Mouse (Mus musculus) monocyte, adult 5-6 weeks (primary cell): ENCODE measurements around the gene Sesn3. TPM values are rescaled to one million over a fixed set of nuclear protein-coding genes. Genes with fewer than 3 reads are reported as not detected.
"Not testable (repeated sequence)": the region's sequence is repeated elsewhere in the genome, so short reads cannot be mapped to it uniquely, and the experiment has no call there.

Source experiments
- ATAC-seq: fragments of 153-309, 156-312 bp; replicated peaks from 2 replicates; pipeline ENCODE4 v1.8.0; 2017; ENCODE audit warnings: mild to moderate bottlenecking; ENCODE audit not compliant: low TSS enrichment, insufficient number of reproducible peaks, severe bottlenecking, poor library complexity, low FRiP score
- total RNA-seq: library from RNA; stranded (forward); fragments of 200-1000, 200-491, 200-594 nt; gene quantifications from 3 replicates; pipeline ENCODE4 v1.2.3, GENCODE M21; 2017

Sesn3 gene
- total RNA-seq: 24.4 to 44.6 TPM (median 27.5 TPM) in 3 replicates

DNA sequence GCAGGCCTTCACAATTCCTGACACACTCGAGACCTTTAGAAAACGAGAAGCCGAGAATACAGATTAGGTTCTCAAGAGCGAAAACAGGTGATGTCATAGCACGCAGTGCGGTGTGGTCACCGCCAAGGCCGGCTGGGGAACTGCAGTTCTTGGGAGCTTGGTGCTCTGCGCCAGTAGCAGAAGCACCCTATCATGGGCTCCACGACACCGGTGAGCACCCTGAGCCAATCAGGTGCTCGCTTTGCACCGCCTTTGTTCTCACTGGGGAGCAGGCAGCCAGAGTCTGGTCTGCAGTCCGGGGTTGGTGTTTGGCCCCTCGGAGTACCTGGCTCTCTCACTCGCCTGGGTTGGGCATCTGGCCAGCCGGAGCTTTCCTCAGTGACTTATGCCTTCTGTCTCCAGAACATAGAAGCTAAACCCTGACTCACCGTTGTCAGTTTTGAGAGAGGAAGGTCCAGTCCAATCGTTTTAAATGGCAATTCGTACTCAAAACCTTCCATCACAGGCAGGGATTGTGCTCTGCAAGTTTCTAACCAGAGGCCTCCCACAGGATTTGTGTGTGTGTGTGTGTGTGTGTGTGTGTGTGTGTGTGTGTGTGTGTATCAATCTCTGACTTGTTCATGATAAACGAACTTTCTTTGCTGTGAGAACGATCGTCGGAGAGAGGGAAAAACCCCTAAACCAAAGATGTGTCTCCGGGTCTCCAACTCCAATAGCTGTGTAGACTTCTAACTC is at the start of gene Sesn3:
Gene Sesn3, plus strand, starts transcription at position 82 of the 735 bp plus-strand sequence.
- ATAC-seq: peak; percentile 92

DNA sequence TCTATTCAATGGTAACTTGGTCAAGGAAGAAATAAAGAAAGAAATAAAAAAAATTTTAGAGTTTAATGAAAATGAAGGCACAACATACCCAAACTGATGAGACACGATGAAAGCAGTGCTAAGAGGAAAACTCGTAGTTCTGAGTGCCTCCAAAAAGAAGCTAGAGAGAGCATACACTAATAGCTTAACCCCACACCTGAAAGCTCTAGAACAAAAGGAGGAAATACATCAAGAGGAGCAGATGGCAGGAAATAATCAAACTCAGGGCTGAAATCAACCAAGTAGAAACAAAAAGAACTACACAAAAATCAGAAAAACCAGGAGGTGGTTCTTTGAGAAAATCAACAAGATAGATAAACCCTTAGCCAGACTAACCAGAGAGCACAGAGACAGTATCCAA is 47.8 kb upstream of the Sesn3 start:
- ATAC-seq: not testable (repeated sequence)

DNA sequence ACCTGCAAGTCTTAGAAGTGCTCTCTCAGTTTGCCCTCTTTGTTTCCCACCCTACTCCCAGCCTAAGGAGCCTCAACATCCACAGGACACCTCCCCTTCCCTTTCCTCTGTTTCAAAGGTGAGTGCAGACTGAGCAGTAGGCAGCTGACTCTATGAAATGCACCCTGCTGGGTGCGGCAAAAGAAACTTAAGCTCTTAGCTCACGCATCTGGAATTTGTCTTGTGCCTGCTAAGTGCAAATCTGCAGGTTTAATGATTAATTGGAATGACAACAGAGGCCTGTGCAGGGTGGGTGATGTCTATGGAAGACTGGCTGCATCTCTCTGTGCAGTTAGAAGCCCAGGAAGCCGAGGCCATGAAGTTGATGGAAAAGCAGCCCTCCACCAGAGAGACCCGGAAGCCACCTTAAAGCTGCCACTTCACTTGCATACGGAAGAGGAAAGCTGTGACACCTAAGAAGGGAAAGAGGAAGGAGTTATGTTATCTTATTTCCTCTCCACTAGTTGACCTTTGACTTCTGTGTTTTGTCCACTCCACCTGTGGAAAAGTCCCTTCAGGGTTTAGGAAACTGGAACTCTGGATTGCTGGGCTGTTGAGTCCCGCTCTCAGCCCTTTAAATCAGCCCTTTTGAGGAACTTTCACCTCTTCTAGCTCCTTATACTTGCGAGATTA is 41.0 kb upstream of the Sesn3 start:
- no peak for ATAC-seq

DNA sequence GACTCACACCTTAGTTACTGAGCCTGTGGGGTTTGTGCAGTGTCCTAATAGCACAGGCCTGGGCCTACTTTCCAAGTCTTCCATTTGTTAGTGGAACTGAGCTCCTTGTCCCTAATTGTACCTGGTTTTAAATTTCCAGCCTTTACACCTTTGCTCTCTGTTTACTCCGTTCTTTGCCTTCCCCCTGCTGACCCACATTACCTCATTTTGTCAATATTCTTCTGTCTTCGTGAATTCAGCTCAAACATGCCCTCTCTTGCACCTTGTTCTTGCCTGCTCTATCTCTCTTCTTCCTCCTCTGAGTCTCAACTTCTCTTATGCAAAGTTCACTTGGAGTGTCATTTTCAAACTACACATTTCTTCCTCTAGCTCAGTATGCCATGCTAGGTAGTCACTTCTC is 39.6 kb upstream of the Sesn3 start:
- no peak for ATAC-seq

DNA sequence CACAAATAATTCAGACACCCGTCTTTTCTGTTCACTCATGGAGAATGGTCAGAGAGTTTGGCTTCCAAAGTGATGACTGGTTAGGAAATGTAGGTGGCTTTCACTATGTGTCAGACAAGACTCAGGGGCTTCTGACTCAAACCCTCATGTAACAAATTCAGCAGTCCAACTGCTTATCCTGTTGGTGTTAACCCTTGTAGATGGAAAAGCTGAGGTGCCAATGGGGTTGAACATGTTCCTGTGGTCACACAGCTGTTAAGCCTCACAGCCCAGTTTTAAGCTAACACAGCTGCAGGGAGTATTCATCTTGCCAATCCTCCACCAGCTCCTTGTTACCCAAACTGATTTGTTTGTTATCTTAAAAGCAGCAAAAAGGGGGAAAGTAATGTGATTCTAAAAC is 33.9 kb upstream of the Sesn3 start:
- not testable (repeated sequence) for ATAC-seq

DNA sequence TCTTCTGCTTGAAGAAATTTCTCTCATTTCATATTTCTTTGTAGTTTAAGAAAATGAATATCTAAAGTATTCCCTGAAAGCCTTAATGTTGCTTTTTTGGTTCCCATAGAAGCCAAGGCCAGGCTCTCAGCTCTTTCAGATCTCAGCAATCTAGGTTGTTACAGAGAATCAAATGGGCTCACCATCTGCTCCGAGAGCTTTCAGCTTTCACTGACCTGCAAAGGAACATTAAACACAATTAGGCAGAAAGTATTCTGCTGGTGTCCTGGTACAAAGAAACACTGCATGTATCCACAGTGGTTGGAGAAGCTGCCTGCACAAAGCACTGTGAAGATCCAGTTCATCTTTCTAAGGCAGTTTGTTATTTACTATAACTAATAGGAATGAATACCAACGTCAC is 32.6 kb upstream of the Sesn3 start:
- ATAC-seq: no peak

DNA sequence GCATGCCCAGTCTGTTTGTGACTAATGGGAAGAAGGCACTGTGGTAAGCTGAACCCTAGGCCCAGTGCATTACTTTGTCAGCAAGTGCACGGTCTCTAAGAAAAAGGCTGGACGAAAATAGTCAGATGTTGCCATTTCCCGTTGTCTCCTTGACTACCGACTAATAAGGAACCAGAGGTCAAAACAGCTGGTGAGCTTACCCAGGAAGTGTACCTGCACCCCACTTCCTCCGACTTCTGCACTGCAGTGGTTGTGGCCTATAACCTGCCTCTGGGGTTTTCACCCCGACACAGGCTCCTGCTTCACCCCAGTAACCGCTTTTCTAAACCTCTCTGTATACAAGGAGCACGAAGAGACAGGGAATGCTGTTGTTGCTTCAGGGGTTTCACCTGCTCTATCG is 30.3 kb upstream of the Sesn3 start:
- ATAC-seq: peak; percentile 68; the same call in 1 of the 2 replicates

DNA sequence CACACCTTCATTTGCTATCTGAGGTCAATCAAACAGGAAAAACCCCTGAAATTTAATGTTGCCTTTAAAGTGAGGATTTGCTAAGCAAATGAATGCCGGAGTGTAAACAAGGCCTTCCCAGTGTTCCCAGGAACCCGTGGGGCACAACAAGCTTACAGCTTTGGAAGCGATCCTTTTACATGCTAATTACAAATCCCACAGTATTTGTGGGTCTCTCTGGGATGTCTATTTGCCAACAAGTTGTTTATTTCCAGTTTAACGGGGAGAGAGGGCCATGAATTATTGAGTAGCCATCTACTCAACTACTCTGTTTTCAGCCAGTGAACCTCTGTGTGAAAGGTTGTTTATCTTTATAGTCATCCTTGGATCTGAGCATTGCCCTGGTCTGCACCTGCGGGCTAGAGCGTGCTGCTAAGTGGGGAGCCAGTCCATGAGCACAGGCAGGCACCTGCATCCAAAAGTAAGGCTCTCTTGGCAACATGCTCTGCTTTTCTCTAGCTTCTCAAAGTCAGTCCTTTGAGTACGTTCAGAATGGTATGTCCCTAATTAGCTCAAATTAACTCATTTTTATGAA is 29.8 kb upstream of the Sesn3 start:
- no peak for ATAC-seq

DNA sequence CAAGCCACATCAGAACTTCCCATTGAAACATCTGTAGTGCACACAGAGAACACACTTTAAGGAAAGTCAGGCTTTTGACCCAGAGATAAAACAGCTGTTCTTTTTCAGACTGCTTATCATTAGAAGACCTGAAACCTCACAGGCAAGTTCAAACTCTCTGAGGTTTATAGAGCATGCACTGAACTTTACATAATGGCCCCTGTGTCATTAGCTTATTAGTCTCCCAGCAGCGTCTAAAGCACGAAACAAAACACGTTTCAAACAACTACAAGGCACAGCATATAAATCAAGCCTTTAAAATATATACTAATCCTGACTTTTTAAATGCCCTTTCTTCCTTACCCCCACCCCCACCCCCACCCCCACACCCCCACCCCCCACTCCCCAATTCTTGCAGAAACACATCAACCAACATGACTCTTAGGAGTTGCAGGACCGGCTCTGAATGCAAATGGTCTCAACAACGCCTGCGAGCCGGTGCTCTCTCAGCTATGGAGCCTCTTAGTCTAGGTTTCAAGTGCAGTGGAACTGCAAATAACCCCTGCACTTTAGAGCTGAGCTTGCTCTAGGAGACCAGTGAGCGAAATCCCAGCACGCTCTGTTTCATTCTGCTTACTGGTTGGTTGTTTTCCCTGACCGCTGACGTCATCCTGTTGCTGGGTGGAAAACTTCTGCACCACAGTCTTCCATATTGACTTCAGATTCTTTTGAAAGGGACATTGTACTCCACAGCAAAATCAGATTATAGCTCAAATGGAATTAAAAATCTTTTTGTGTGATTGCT is 28.7 kb upstream of the Sesn3 start:
- no peak for ATAC-seq

DNA sequence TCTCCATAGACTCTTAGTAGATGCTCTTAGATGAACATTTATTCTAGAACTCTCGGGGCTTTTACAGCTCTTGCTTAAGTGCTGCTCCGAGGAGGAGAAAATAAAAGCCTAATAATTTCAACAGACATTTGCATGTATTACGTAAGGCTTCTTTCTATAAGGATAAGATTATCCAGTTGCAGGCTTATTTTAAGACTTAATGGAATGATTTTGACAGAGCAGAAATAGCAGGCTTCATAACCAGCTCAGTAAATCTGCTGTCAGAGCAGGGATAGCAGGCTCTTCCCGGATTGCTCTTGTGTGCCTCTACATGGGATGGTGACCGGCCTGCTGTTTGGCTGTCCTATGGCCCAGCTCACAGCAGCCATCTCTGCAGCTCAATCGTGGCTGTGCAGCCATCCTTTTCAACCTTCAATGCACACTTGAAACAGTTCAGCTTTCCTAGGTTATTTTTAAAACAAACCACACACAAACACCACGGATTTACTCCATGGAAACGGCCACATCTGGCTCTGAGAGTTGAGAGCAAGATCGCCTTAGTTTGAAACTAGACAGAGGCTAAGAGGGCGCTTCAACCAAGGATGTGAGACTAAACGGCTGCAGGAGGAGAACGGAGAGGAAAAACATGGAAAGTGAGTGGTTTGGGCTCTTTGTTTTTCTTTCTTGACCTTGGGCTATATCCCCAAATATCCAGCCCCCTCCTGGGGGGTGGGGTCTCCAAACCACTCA is 27.2 kb upstream of the Sesn3 start:
- ATAC-seq: no peak

DNA sequence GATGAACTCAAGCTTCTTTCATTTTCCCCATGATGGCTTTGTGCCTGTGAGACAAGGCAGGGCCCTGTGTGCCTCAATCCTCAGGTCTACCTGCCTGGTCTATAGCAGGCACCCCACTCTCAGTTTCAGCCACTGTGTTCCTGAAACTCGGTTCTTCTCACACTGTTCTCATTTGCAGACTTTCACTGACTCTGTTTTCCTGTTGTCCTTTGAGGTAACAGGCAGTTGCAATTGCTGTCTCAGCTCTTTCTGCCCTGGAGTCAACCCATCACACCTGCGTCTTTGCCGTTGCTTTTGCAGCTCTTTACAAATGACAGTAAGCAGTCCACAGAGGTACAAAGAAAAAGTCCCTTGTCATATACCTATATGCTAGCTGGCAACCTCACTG is 26.7 kb upstream of the Sesn3 start:
- ATAC-seq: no peak

DNA sequence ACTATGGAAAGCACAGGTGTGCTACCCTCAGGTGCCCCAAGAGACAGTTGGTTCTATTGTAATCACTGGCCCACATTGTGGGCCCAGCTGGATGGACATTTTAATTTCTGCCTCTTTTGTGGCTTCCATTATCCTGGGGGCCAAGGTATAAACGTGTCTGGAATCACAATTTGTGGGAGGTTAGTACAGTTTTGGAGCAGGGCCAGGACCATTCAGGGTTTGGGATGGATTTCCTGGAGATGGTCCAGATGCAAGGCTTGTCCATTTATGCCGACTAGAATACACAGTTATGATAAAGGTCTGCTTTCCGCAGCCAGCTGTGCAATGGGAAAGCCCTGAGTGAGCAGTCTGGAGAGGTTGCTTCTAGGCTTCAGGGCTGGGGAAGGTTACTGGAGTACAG is 13.7 kb upstream of the Sesn3 start:
- no peak for ATAC-seq

DNA sequence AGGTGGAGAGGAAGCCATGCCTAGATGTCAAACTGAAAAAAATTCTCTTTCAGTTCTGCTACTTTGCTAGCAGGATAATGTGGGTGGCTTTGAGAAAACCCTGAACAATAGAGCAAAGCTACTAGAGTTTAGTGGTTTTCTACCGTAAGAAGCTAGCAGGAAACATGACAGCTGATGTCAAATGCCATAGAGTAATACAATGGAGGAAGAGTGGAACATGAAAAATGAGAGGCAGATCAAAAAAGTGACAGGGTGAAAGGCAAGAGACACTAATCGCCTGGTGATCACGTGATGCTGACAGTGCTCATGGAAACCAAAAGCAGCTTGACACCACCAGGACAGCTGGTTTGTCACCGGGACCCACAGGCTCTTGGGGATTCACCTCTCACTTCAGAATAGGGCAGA is 12.3 kb upstream of the Sesn3 start:
- ATAC-seq: no peak

DNA sequence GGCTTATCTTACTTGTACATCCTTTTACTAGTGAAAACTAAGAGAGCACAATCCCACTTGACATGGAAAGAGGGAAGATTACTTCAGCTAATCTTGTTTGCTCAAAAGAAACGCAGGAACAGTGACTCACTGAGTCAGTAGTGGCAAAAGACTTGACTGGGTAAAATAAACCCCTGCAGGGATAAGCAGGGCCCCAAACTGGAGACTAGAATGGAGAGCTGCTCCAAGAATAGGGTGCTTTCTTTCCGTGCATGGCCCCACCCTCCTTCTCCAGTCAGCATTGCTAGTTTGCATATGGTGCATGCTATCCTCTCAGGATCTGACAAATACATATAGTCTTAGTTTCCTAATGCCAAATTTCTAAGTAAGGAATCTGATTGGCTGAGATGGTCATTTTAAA is 8.4 kb upstream of the Sesn3 start:
- ATAC-seq: no peak

DNA sequence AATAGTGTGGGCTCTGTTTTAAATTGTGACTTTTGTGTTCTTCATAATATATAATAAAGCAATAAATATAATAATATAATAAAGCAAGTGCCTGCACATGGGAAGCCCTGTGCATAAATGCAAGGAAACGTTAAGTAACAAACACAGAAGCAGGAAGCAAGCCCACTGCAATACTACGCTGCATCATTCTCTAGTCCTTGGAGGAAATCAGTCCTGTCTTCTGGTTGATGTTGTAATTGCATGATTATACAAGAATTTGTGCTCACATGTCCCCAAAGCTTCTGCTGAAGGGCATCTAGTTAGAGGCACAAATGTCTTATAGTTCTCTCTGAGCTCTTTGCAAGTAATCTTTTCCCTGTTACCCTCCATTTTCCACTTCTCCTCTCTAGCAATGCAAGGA is 6.3 kb upstream of the Sesn3 start:
- no peak for ATAC-seq

DNA sequence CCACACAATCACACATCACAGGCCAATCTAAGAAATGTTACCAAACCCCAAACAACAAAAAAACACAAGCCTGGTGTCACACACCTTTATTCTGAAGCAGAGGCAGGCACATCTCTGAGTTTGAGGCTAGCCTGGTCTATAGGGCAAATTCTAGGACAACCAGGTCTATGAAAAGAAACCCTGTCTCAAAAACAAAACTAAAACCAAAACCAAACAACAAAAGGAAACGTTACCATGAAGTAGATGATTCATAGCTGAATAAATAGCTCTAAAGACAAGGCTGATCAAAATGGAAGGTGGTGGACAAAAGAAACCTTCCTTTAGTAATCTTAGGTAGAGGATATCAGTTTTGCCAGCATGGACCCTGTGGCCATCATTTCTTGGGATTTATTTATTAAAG is 1.9 kb upstream of the Sesn3 start:
- ATAC-seq: no peak

DNA sequence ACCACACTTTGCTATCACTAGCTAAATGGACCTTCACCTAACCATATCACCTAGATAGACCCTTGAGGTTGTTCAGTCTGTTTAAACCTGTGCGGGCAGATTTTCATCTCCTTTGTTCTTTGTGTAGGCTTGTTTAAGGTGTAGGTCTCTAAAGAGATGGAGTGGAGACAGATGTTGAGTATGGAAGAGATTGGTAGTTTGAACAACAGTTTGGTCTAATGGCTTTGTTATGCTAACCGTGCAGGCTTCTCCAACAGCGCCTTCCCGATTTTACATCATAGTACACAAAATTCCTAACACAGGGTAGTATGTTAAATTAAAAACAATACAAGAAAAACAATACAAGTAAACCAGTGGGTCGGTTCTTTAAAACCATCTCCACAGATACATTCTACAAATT is 281 bp upstream of the Sesn3 start:
- ATAC-seq: no peak

DNA sequence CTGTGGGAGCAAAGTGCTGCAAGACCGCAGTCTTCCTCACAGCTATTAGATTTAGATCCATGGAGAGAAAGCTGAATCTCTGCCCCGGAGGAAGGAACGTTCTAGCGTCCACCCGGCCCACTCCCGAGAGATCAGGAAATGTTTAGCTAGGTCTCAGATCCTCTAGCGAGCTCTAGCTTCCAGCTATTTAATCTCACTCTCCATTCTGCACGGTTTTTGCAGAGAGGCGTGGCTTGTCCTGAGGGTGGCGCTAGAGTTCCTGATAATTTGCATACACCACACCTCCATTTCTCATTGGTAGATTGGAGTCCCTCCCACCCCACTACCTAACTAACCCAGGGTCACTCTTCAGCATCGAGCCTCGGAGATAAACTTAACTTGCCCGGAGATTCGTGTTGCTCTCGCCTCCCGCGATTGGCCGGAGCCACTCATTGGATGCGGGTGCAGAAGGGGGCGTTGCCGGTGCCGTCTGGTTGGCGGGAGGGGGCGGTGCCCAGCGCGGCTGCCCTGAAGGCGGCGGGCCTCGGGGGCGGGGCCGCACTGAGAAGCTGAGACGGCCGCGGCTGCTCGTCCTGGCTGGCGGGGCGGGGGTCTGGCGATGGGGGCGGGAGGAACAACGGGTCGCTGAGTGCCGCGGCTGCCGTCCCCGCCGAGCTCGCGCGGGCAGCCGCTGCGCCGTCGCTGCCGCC is 1.1 kb downstream of the Sesn3 start:
- ATAC-seq: peak; percentile 93
